Mouse (Mus musculus): ENCODE measurements around the gene Znhit2. TPM values are rescaled to one million over a fixed set of nuclear protein-coding genes. Genes with fewer than 3 reads are reported as not detected.
A peak's percentile ranks its signal among the peaks of the same experiment; 100 is the strongest.

Znhit2 gene
- polyA plus RNA-seq, 1 experiment = 42.3 TPM

DNA sequence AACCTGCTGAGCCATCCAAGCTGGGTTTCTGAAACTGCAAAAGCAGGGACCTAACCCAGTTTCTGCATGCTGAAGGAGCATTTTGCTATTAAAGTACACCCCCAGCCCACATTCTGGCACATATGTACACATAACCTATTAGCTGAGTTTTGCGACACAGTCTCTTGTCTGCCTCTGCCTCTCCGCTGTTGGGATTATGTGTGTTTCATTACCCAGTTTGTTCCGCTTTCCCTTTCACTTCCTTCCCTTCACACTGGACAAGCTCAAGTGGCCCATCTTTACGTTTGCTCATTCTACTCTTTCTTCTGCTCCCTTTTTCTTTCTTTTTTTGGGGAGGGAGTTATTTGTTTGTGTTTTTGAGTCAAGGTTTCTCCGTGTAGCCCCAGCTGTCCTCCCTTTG is 12.9 kb downstream of the Znhit2 start:
- no peak overlapping the region for H3K27ac ChIP-seq (ENCODE audit: insufficient read depth, low read depth, low read length)

DNA sequence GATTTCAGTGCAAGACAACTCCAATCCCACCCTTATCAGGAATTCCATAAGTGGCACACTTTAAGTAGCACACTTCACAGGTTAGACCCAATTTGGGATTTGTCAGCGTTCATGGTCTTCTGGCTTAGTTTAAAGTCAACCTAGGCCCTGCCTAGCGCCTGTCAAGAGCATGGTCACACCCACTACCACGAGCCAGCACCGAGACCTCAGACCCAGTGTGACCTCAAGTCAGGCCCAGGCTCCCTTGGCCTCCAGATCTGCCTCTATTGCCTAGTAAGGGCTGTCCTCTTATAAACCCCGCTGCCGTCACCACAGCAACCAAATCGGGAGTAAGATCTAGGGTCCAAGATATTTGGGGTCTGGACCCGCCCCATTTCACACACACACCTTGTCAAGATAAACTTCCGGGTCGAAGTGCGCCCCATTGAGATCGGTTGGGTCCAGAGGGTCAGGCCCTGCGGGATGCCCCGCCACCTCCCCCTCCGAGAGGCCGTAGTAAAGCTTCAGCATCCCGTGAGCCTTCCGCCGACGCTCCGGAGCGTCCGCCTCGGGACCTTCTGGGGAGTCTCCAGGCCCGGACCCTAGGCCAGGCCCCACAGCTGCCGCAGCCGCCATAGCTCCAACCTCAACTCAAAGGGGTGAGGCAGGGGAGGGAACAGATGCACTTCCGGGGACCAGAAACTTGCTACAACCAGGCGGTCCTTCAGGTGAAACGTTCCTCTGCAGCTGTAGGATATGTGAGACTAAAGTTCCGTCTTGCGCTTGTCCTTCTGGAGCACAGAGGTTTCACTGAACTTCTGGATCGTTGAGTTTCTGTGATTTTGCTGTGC is 15.8 kb downstream of the Znhit2 start, which contains the start of gene Vps51:
Vps51 (minus strand) TSS at position 668 of the 830 bp plus-strand sequence.
- TF ChIP-seq CTCF (conservative IDR thresholded peaks at IDR 0.05; ENCODE audit: insufficient read depth, insufficient read length, low read depth, low read length) = no peak
- TF ChIP-seq POLR2A (IDR thresholded peaks at IDR 0.05; ENCODE audit: low read depth, low read length) = no peak
- H3K27ac ChIP-seq (ENCODE audit: insufficient read depth, low read depth, low read length) = peak within 1 kb of the TSS; percentile 61
- under 1% methylated on average over 33 of the region's 33 CpGs for WGBS
- H3K4me1 ChIP-seq (ENCODE audit: control insufficient read depth, insufficient read depth, low read length) = peaks cover 5% of the 10 kb centered on the region
- H3K36me3 ChIP-seq (ENCODE audit: control insufficient read depth, insufficient read depth, low read length) = no peaks in the 10 kb centered on the region
- DNase-seq = peak; percentile 95
- peak within 1 kb of the TSS; percentile 73 for H3K4me3 ChIP-seq (ENCODE audit: insufficient read depth, low read depth, low read length)
- H3K27me3 ChIP-seq (replicated peaks; ENCODE audit: control insufficient read depth, insufficient read depth, low read length) = no peaks in the 10 kb centered on the region

More for the DNA sequence above, 12.9 kb downstream of the Znhit2 start:
- Histone ChIP-seq H3K36me3 (ENCODE audit: control insufficient read depth, insufficient read depth, low read length) (no peaks in the 10 kb centered on the region; the same call in 1 of the 2 replicates), H3K4me3 (ENCODE audit: insufficient read depth, low read depth, low read length) (no peak overlapping the region), H3K27me3 (replicated peaks; ENCODE audit: control insufficient read depth, insufficient read depth, low read length) (no peaks in the 10 kb centered on the region), H3K4me1 (ENCODE audit: control insufficient read depth, insufficient read depth, low read length) (peaks cover 5% of the 10 kb centered on the region)
- no peak for TF ChIP-seq CTCF (conservative IDR thresholded peaks at IDR 0.05; ENCODE audit: insufficient read depth, insufficient read length, low read depth, low read length)
- TF ChIP-seq POLR2A (IDR thresholded peaks at IDR 0.05; ENCODE audit: low read depth, low read length) = no peak
- 93% methylated on average over 5 of the region's 5 CpGs for WGBS
- no peak for DNase-seq

DNA sequence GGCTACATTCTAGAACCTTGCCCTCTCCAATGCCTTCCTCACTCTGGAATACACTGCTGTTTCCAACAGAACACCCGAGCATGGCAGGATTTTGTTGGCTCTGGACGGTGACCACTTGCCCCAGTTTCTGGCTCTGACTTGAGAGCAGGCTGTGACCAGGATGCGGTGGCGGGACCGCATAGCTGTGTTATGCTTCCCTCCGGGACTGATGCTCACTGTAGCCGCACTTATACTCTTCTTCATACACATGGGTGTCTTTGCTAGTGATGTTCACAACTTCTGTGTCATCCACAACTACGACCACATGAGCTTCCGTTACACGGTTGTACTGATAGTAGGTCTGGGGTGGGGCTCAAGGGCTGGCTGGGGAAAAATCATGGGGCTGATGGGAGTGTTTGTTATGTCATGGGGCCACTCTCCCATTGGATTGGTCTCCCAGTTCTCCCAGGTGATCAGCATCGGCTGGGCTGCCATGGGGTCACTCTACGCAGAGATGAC is 19.0 kb downstream of the Znhit2 start, which contains the start of gene Tmem262:
Tmem262 (plus strand) TSS at position 51 of the 498 bp plus-strand sequence.
- no peak within 1 kb of the TSS for H3K27ac ChIP-seq (ENCODE audit: insufficient read depth, low read depth, low read length)
- no peaks in the 10 kb centered on the region for H3K36me3 ChIP-seq (ENCODE audit: control insufficient read depth, insufficient read depth, low read length)
- peaks cover 5% of the 10 kb centered on the region for H3K4me1 ChIP-seq (ENCODE audit: control insufficient read depth, insufficient read depth, low read length)
- no peak within 1 kb of the TSS for H3K4me3 ChIP-seq (ENCODE audit: insufficient read depth, low read depth, low read length)
- 91% methylated on average over 12 of the region's 12 CpGs for WGBS
- no peak for DNase-seq
- TF ChIP-seq CTCF (conservative IDR thresholded peaks at IDR 0.05; ENCODE audit: insufficient read depth, insufficient read length, low read depth, low read length) = no peak
- no peak for TF ChIP-seq POLR2A (IDR thresholded peaks at IDR 0.05; ENCODE audit: low read depth, low read length)
- no peaks in the 10 kb centered on the region for H3K27me3 ChIP-seq (replicated peaks; ENCODE audit: control insufficient read depth, insufficient read depth, low read length)

DNA sequence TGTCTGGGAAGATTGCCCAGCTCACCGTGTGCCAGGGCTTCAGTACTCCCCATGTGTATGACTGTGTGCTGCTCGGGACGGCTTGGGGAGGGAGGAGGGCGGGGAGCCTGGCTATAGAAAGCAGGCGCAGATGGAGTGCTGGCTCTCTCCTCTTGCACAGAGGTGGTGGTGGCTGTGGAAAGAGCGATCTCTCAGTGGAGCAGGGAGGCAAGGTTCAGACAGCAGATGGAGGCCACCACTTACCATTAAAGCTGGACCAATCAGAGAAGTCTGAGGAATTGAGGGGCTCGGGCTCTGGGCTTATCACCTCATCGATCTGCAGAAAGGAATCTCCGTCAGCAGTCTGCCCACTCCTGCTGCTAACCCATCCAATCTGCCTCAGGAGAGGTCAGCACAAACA is 21.2 kb downstream of the Znhit2 start, which contains the start of gene Gm28374:
Gm28374 (minus strand) TSS at position 101 of the 400 bp plus-strand sequence.
- 88% methylated on average over 9 of the region's 9 CpGs for WGBS
- no peaks in the 10 kb centered on the region; the same call in 1 of the 2 replicates for H3K4me1 ChIP-seq (ENCODE audit: control insufficient read depth, insufficient read depth, low read length)
- no peak for DNase-seq
- no peaks in the 10 kb centered on the region for H3K36me3 ChIP-seq (ENCODE audit: control insufficient read depth, insufficient read depth, low read length)
- H3K27me3 ChIP-seq (replicated peaks; ENCODE audit: control insufficient read depth, insufficient read depth, low read length) = no peaks in the 10 kb centered on the region
- H3K4me3 ChIP-seq (ENCODE audit: insufficient read depth, low read depth, low read length) = no peak within 1 kb of the TSS
- H3K27ac ChIP-seq (ENCODE audit: insufficient read depth, low read depth, low read length) = no peak within 1 kb of the TSS
- no peak for TF ChIP-seq POLR2A (IDR thresholded peaks at IDR 0.05; ENCODE audit: low read depth, low read length)
- TF ChIP-seq CTCF (conservative IDR thresholded peaks at IDR 0.05; ENCODE audit: insufficient read depth, insufficient read length, low read depth, low read length) = no peak

DNA sequence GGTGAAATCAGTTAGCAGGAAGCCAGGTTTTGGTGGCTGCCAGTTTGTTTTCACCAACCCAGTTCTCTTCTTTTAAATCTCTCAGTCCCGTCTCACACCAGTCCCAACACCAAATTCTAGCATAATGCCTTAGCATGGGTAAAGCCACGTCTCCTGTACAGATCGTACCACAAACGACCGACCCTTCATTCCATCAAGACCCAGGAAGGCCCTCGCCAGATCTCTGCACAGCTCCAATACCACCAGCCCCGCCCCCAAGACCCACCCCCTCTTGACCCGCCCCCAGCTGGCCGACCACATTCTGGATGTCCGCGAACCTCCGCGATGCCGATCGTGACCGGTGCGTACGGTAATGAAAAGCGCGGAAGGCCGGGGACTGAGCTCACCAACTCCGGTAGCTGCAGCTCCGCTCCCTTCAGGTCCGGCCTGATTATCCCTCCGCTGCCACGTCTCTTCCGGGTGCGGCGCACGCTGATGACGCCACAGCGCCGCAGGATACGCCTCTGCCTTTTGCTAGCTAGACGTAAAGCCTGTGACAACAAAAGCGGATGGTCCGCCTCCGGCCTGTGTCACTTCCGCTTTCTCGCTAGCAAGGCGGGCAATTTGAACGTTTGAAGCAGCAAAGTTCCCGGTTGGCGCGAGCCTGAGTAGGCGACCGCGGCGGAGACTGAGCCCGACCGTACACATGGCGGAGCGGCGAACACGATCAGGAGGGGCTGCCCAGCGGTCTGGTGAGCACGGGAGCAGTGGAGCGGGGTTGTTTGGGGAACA is 23.7 kb downstream of the Znhit2 start, which contains the start of the genes Zfpl1 and Cdca5:
Zfpl1 (minus strand) TSS at position 479 of the 771 bp plus-strand sequence.
Cdca5 (plus strand) TSS at position 506 of the 771 bp plus-strand sequence.
- peak; percentile 98 for DNase-seq
- under 1% methylated on average over 58 of the region's 58 CpGs for WGBS
- TF ChIP-seq POLR2A (IDR thresholded peaks at IDR 0.05; ENCODE audit: low read depth, low read length) (peak; percentile 58), CTCF (conservative IDR thresholded peaks at IDR 0.05; ENCODE audit: insufficient read depth, insufficient read length, low read depth, low read length) (no peak)
- peak within 1 kb of the TSS; percentile 66 for H3K4me3 ChIP-seq (ENCODE audit: insufficient read depth, low read depth, low read length)
- no peaks in the 10 kb centered on the region; the same call in 1 of the 2 replicates for H3K4me1 ChIP-seq (ENCODE audit: control insufficient read depth, insufficient read depth, low read length)
- H3K36me3 ChIP-seq (ENCODE audit: control insufficient read depth, insufficient read depth, low read length) = no peaks in the 10 kb centered on the region
- no peaks in the 10 kb centered on the region for H3K27me3 ChIP-seq (replicated peaks; ENCODE audit: control insufficient read depth, insufficient read depth, low read length)
- no peak within 1 kb of the TSS for H3K27ac ChIP-seq (ENCODE audit: insufficient read depth, low read depth, low read length)

DNA sequence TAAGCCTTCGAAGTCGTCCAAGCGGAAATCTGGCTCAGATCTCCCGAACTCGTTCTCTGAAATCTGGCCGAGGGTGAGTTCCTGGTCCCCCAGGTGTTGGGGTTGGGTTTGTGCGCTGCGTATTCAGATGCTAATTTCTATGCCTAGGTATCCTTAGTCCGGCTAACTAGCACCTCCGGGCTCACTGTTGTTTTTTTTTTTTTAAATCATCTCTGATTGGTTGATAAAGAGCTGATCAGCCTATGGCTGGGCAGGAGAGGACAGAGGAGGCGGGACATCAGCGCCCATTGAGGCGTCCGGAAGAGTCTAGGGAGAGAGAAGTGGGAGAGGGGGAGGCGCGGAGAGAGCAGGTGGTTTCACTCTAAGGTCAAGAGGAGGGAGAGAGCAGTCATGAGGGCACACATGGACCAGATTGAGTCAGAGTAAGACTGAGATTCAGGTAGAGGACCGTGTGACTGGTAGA is 24.5 kb downstream of the Znhit2 start:
- under 1% methylated on average over 17 of the region's 17 CpGs for WGBS
- H3K27ac ChIP-seq (ENCODE audit: insufficient read depth, low read depth, low read length) = no peak overlapping the region
- peak; percentile 68 for DNase-seq
- no peak for TF ChIP-seq POLR2A (IDR thresholded peaks at IDR 0.05; ENCODE audit: low read depth, low read length)
- TF ChIP-seq CTCF (conservative IDR thresholded peaks at IDR 0.05; ENCODE audit: insufficient read depth, insufficient read length, low read depth, low read length) = no peak
- H3K36me3 ChIP-seq (ENCODE audit: control insufficient read depth, insufficient read depth, low read length) = no peaks in the 10 kb centered on the region
- peak overlapping the region; percentile 44 for H3K4me3 ChIP-seq (ENCODE audit: insufficient read depth, low read depth, low read length)
- H3K27me3 ChIP-seq (replicated peaks; ENCODE audit: control insufficient read depth, insufficient read depth, low read length) = no peaks in the 10 kb centered on the region
- H3K4me1 ChIP-seq (ENCODE audit: control insufficient read depth, insufficient read depth, low read length) = no peaks in the 10 kb centered on the region; the same call in 1 of the 2 replicates
